Mouse (Mus musculus) myocyte (in vitro differentiated cells): ENCODE results near the gene Atf7.
A peak's percentile ranks its signal among the peaks of the same experiment; 100 is the strongest.

Source experiments
- E2F4 ChIP-seq: IDR thresholded peaks from one replicate; pipeline ENCODE4 v1.6.1; 2011; ENCODE audit warnings: mild to moderate bottlenecking, control low read depth, moderate library complexity; ENCODE audit not compliant: insufficient read depth
- MAX ChIP-seq: IDR thresholded peaks from one replicate; pipeline ENCODE4 v1.6.1; 2011; ENCODE audit warnings: low read depth, mild to moderate bottlenecking, control low read depth
- MYOG ChIP-seq, 3 experiments: IDR thresholded peaks; one replicate each; pipeline ENCODE4 v1.6.1; 2011; ENCODE audit warnings: control low read depth in 2 of 3, low read depth in 2 of 3, mild to moderate bottlenecking in 2 of 3; ENCODE audit not compliant: insufficient read length in 2 of 3, control insufficient read depth in 1 of 3, insufficient read depth in 1 of 3
- POLR2A ChIP-seq: IDR thresholded peaks from one replicate; pipeline ENCODE4 v1.6.1; 2011; ENCODE audit warnings: low read depth, mild to moderate bottlenecking, control low read depth, moderate library complexity; ENCODE audit not compliant: insufficient read length
- POLR2AphosphoS2 ChIP-seq: IDR thresholded peaks from one replicate; pipeline ENCODE4 v1.6.1; 2011; ENCODE audit warnings: low read depth, control low read depth; ENCODE audit not compliant: insufficient read length
- TCF3 ChIP-seq: IDR thresholded peaks from one replicate; pipeline ENCODE4 v1.6.1; 2011; ENCODE audit warnings: low read depth, control low read depth; ENCODE audit not compliant: insufficient read length
- USF1 ChIP-seq: IDR thresholded peaks from one replicate; pipeline ENCODE4 v1.6.1; 2011; ENCODE audit warnings: low read depth, mild to moderate bottlenecking, control low read depth, moderate library complexity

- TF ChIP-seq E2F4 (no peak), MYOG (IDR thresholded peaks at IDR 0.05; ENCODE audit: control insufficient read depth in 1 of 3, insufficient read depth in 1 of 3, insufficient read length in 2 of 3, low read depth in 2 of 3) (no peak), POLR2A (no peak), POLR2AphosphoS2 (peak; percentile 59), MAX (no peak), USF1 (no peak), TCF3 (no peak)
These were observed 98.9 kb downstream of the Atf7 start for GRCm38 (mm10) chr15:102526111-102527002.
